Mouse (Mus musculus): ENCODE measurements around the gene Sdccag8.

The Sdccag8 gene

GRCm38 (mm10) chr1:177010041-177010440 is 195.6 kb downstream of the Sdccag8 start:
- in situ Hi-C loops (cut with MboI) = no loop called here

GRCm38 (mm10) chr1:177010607-177011302 is 196.3 kb downstream of the Sdccag8 start:
- in situ Hi-C loops (cut with MboI) = no loop called here

GRCm38 (mm10) chr1:177011688-177012087 is 197.2 kb downstream of the Sdccag8 start:
- in situ Hi-C loops (cut with MboI) = no loop called here

- in situ Hi-C loops (cut with MboI) = no loop called here
Observed at GRCm38 (mm10) chr1:177012774-177013173, 198.3 kb downstream of the Sdccag8 start.

GRCm38 (mm10) chr1:177013313-177013712 is 198.9 kb downstream of the Sdccag8 start:
- in situ Hi-C loops (cut with MboI) = no loop called here

- in situ Hi-C loops (cut with MboI) = no loop called here
Observed at GRCm38 (mm10) chr1:177013776-177014175, 199.3 kb downstream of the Sdccag8 start.

- in situ Hi-C loops (cut with MboI) = no loop called here
Observed at GRCm38 (mm10) chr1:177014346-177014745, 199.9 kb downstream of the Sdccag8 start.

GRCm38 (mm10) chr1:177014921-177015439 is 200.5 kb downstream of the Sdccag8 start:
- in situ Hi-C loops (cut with MboI) = no loop called here

GRCm38 (mm10) chr1:177015917-177016316 is 201.5 kb downstream of the Sdccag8 start:
- in situ Hi-C loops (cut with MboI) = no loop called here

GRCm38 (mm10) chr1:177016729-177017128 is 202.3 kb downstream of the Sdccag8 start:
- in situ Hi-C loops (cut with MboI) = no loop called here

GRCm38 (mm10) chr1:177018750-177019149 is 204.3 kb downstream of the Sdccag8 start:
- in situ Hi-C loops (cut with MboI) = no loop called here

- in situ Hi-C loops (cut with MboI) = no loop called here
Observed at GRCm38 (mm10) chr1:177019668-177020067, 205.2 kb downstream of the Sdccag8 start.

- in situ Hi-C loops (cut with MboI) = no loop called here
Observed at GRCm38 (mm10) chr1:177022751-177023150, 208.3 kb downstream of the Sdccag8 start.

GRCm38 (mm10) chr1:177027706-177028105 is 213.2 kb downstream of the Sdccag8 start:
- in situ Hi-C loops (cut with MboI) = no loop called here

GRCm38 (mm10) chr1:177029032-177029431 is 214.6 kb downstream of the Sdccag8 start:
- in situ Hi-C loops (cut with MboI) = no loop called here

- in situ Hi-C loops (cut with MboI) = no loop called here
Observed at GRCm38 (mm10) chr1:177030669-177031068, 216.2 kb downstream of the Sdccag8 start.

GRCm38 (mm10) chr1:177031196-177031595 is 216.7 kb downstream of the Sdccag8 start:
- in situ Hi-C loops (cut with MboI) = no loop called here

- in situ Hi-C loops (cut with MboI) = no loop called here
Observed at GRCm38 (mm10) chr1:177032233-177032632, 217.8 kb downstream of the Sdccag8 start.

- in situ Hi-C loops (cut with MboI) = no loop called here
Observed at GRCm38 (mm10) chr1:177035460-177035859, 221.0 kb downstream of the Sdccag8 start.

GRCm38 (mm10) chr1:177038383-177038782 is 223.9 kb downstream of the Sdccag8 start:
- in situ Hi-C loops (cut with MboI) = no loop called here

- in situ Hi-C loops (cut with MboI) = no loop called here
Observed at GRCm38 (mm10) chr1:177039093-177039674, 224.7 kb downstream of the Sdccag8 start.

- in situ Hi-C loops (cut with MboI) = no loop called here
Observed at GRCm38 (mm10) chr1:177040058-177040457, 225.6 kb downstream of the Sdccag8 start.

GRCm38 (mm10) chr1:177045885-177046284 is 231.4 kb downstream of the Sdccag8 start:
- in situ Hi-C loops (cut with MboI) = no loop called here
